Mouse (Mus musculus) lung, adult 2 months (tissue): Measurements from ENCODE around the gene Ino80b. TPM values are rescaled to one million over a fixed set of nuclear protein-coding genes. Genes with fewer than 3 reads are reported as not detected.

Source experiments
- DNase-seq: peaks from one replicate; pipeline ENCODE4 v3.0.0; 2022
- H3K4me1 ChIP-seq: fragments of 200-500 bp; 2 replicates; pipeline ENCODE4 v1.6.1; 2011; ENCODE audit warnings: low read length; ENCODE audit not compliant: control insufficient read depth, insufficient read depth
- H3K4me3 ChIP-seq: fragments of 200-500 bp; replicated peaks from 2 replicates; pipeline ENCODE3; 2011; ENCODE audit warnings: low read depth, mild to moderate bottlenecking, control low read depth, low read length; ENCODE audit errors: extremely low read depth
- CTCF ChIP-seq: fragments of 200-500 bp; IDR thresholded peaks from 2 replicates; pipeline ENCODE4 v1.5.1; 2011; ENCODE audit warnings: mild to moderate bottlenecking, low read length, control low read depth; ENCODE audit not compliant: insufficient read depth
- POLR2A ChIP-seq: fragments of 200-500 bp; IDR thresholded peaks from 2 replicates; pipeline ENCODE4 v1.6.1; 2011; ENCODE audit warnings: low read depth, mild to moderate bottlenecking, control low read depth, low read length, borderline replicate concordance; ENCODE audit errors: extremely low read depth
- WGBS: fragments of 180-500 bp; shearing (Covaris S2); methylation state at CpG from one replicate; pipeline ENCODE4 v1.1.7; 2018; 5-methylcytosine and 5-hydroxymethylcytosine counted together
- polyA plus RNA-seq: library from polyadenylated mRNA; depleted of rRNA; stranded (reverse); fragments of >200 nt; gene quantifications from 2 replicates; pipeline ENCODE4 v1.2.3, GENCODE M21; 2012; rRNA removed

Ino80b gene
- polyA plus RNA-seq, result 37.0 and 63.4 TPM in 2 replicates

GRCm38 (mm10) chr6:83125331-83125730, at the start of gene Ino80b:
Gene Ino80b (minus strand): TSS chr6:83125431.
- TF ChIP-seq CTCF, result no peak
- TF ChIP-seq POLR2A, result no peak
- WGBS, result 27% methylated on average over 5 of the region's 5 CpGs
- Histone ChIP-seq H3K4me3 (peak within 1 kb of the TSS; percentile 74), H3K4me1 (peaks cover 11% of the 10 kb centered on the region)
- DNase-seq, result no peak

GRCm38 (mm10) chr6:83172240-83172920, 47.1 kb upstream of the Ino80b start:
- H3K4me1 ChIP-seq, result peaks cover 2% of the 10 kb centered on the region; the same call in 1 of the 2 replicates
- no peak for TF ChIP-seq CTCF
- no peak for TF ChIP-seq POLR2A
- no peak for DNase-seq
- WGBS, result 67% methylated on average over 9 of the region's 9 CpGs
- H3K4me3 ChIP-seq, result no peak overlapping the region

GRCm38 (mm10) chr6:83171063-83171462, 45.8 kb upstream of the Ino80b start:
- peaks cover 5% of the 10 kb centered on the region; the same call in 1 of the 2 replicates for H3K4me1 ChIP-seq

GRCm38 (mm10) chr6:83169872-83170271, 44.6 kb upstream of the Ino80b start:
- DNase-seq, result no peak
- TF ChIP-seq CTCF, result no peak
- WGBS, result 45% methylated on average over 5 of the region's 5 CpGs
- H3K4me3 ChIP-seq, result no peak overlapping the region
- H3K4me1 ChIP-seq, result peaks cover 5% of the 10 kb centered on the region; the same call in 1 of the 2 replicates

More at GRCm38 (mm10) chr6:83171063-83171462, 45.8 kb upstream of the Ino80b start:
- no peak for TF ChIP-seq CTCF
- no peak for TF ChIP-seq POLR2A
- WGBS, result 74% methylated on average over 5 of the region's 5 CpGs
- no peak overlapping the region for H3K4me3 ChIP-seq
- no peak for DNase-seq

- DNase-seq, result no peak
- under 1% methylated on average over 12 of the region's 12 CpGs for WGBS
- TF ChIP-seq CTCF, result no peak
- no peak for TF ChIP-seq POLR2A
- Histone ChIP-seq H3K4me3 (peak overlapping the region; percentile 90), H3K4me1 (peaks cover 5% of the 10 kb centered on the region)
These were observed 41.0 kb upstream of the Ino80b start for GRCm38 (mm10) chr6:83166243-83166630.

GRCm38 (mm10) chr6:83165607-83166242, 40.5 kb upstream of the Ino80b start, which contains the start of gene Dctn1:
Gene Dctn1 (plus strand): TSS chr6:83165920.
- TF ChIP-seq CTCF (peak; percentile 58), POLR2A (peak; percentile 45; the same call in 1 of the 2 replicates)
- H3K4me1 ChIP-seq, result peaks cover 5% of the 10 kb centered on the region
- peak within 1 kb of the TSS; percentile 90 for H3K4me3 ChIP-seq
- DNase-seq, result peak; percentile 95
- WGBS, result under 1% methylated on average over 56 of the region's 58 CpGs

GRCm38 (mm10) chr6:83165026-83165606, 39.9 kb upstream of the Ino80b start:
- WGBS, result 3% methylated on average over 6 of the region's 6 CpGs
- DNase-seq, result no peak
- Histone ChIP-seq H3K4me1 (peaks cover 5% of the 10 kb centered on the region), H3K4me3 (peak overlapping the region; percentile 76)
- no peak for TF ChIP-seq CTCF
- TF ChIP-seq POLR2A, result no peak

GRCm38 (mm10) chr6:83162701-83163100, 37.5 kb upstream of the Ino80b start:
- 1% methylated on average over 8 of the region's 8 CpGs for WGBS
- TF ChIP-seq POLR2A, result no peak
- peak; percentile 52 for TF ChIP-seq CTCF

GRCm38 (mm10) chr6:83161921-83162641, 36.9 kb upstream of the Ino80b start:
- peaks cover 1% of the 10 kb centered on the region; the same call in 1 of the 2 replicates for H3K4me1 ChIP-seq
- TF ChIP-seq CTCF (no peak), POLR2A (no peak)
- peak; percentile 69 for DNase-seq
- 3% methylated on average over 49 of the region's 49 CpGs for WGBS
- peak overlapping the region; percentile 53 for H3K4me3 ChIP-seq

More at GRCm38 (mm10) chr6:83162701-83163100, 37.5 kb upstream of the Ino80b start:
- Histone ChIP-seq H3K4me1 (peaks cover 3% of the 10 kb centered on the region), H3K4me3 (peak overlapping the region; percentile 53)
- DNase-seq, result no peak
